Mouse (Mus musculus): ENCODE measurements around the gene Prtn3. TPM values are rescaled to one million over a fixed set of nuclear protein-coding genes. Genes with fewer than 3 reads are reported as not detected.

Gene Prtn3
- polyA plus RNA-seq, 1 experiment: 18.0 TPM

GRCm38 (mm10) chr10:79932736-79933135, 58.5 kb downstream of the Prtn3 start:
- TF ChIP-seq POLR2A (IDR thresholded peaks at IDR 0.05; ENCODE audit: borderline replicate concordance, extremely low read depth, insufficient read depth, insufficient read length, poor library complexity, severe bottlenecking) (no peak), CTCF (IDR thresholded peaks at IDR 0.05; ENCODE audit: borderline replicate concordance, extremely low read depth, insufficient read depth, insufficient read length) (no peak)
- DNase-seq (ENCODE audit: low read depth): peak; percentile 37

Other genes with a start within 250 kb of the Prtn3 start
- gene Shc2, start 236.6 kb upstream of the Prtn3 start, polyA plus RNA-seq (2012; rRNA removed): 48.1 and 54.9 TPM in 2 replicates
- 0.11 TPM in 1 of 2 replicates, not detected in the other for gene Odf3l2, start 228.7 kb upstream of the Prtn3 start, polyA plus RNA-seq (2012; rRNA removed)
- gene Madcam1, start 209.9 kb upstream of the Prtn3 start, polyA plus RNA-seq (2012; rRNA removed): 0.87 and 1.1 TPM in 2 replicates
- gene Tpgs1, start 205.1 kb upstream of the Prtn3 start, polyA plus RNA-seq (2012; rRNA removed): 68.2 and 69.2 TPM in 2 replicates
- 121 and 151 TPM in 2 replicates for gene Cdc34, start 192.3 kb upstream of the Prtn3 start, polyA plus RNA-seq (2012; rRNA removed)
- 1.4 and 1.9 TPM in 2 replicates for gene Gzmm, start 185.5 kb upstream of the Prtn3 start, polyA plus RNA-seq (2012; rRNA removed)
- gene Bsg, start 170.0 kb upstream of the Prtn3 start, polyA plus RNA-seq (2012; rRNA removed): 593 and 631 TPM in 2 replicates
- 8.3 and 16.1 TPM in 2 replicates for gene Hcn2, start 157.8 kb upstream of the Prtn3 start, polyA plus RNA-seq (2012; rRNA removed)
- gene Polrmt, start 127.9 kb upstream of the Prtn3 start, polyA plus RNA-seq (2012; rRNA removed): 63.0 and 81.6 TPM in 2 replicates
- 0.28 and 0.74 TPM in 2 replicates for gene Fgf22, start 119.4 kb upstream of the Prtn3 start, polyA plus RNA-seq (2012; rRNA removed)
- 157 and 182 TPM in 2 replicates for gene Rnf126, start 107.5 kb upstream of the Prtn3 start, polyA plus RNA-seq (2012; rRNA removed)
- 1.7 and 2.2 TPM in 2 replicates for gene Fstl3, start 97.2 kb upstream of the Prtn3 start, polyA plus RNA-seq (2012; rRNA removed)
- 0.05 and 0.14 TPM in 2 replicates for gene Prss57, start 83.5 kb upstream of the Prtn3 start, polyA plus RNA-seq (2012; rRNA removed)
- 157 and 219 TPM in 2 replicates for gene Palm, start 80.9 kb upstream of the Prtn3 start, polyA plus RNA-seq (2012; rRNA removed)
- 0.59 and 1.1 TPM in 2 replicates for gene Misp, start 53.5 kb upstream of the Prtn3 start, polyA plus RNA-seq (2012; rRNA removed)
- gene Ptbp1, start 20.0 kb upstream of the Prtn3 start, polyA plus RNA-seq (2012; rRNA removed): 183 and 194 TPM in 2 replicates
- gene Plppr3, start 158 bp downstream of the Prtn3 start, polyA plus RNA-seq (2012; rRNA removed): 805 and 1,208 TPM in 2 replicates
- 0.28 and 0.49 TPM in 2 replicates for gene Elane, start 11.8 kb downstream of the Prtn3 start, polyA plus RNA-seq (2012; rRNA removed)
- gene Cfd, start 16.4 kb downstream of the Prtn3 start, polyA plus RNA-seq (2012; rRNA removed): 0.60 and 0.81 TPM in 2 replicates
- 84.7 and 92.6 TPM in 2 replicates for gene Med16, start 34.4 kb downstream of the Prtn3 start, polyA plus RNA-seq (2012; rRNA removed)
- not detected in 2 replicates for gene Gm26602, start 36.4 kb downstream of the Prtn3 start, polyA plus RNA-seq (2012; rRNA removed)
- gene Kiss1r, start 42.5 kb downstream of the Prtn3 start, polyA plus RNA-seq (2012; rRNA removed): 4.1 and 4.4 TPM in 2 replicates
- gene R3hdm4, start 46.7 kb downstream of the Prtn3 start, polyA plus RNA-seq (2012; rRNA removed): 195 and 197 TPM in 2 replicates
- 5.2 and 7.0 TPM in 2 replicates for gene Arid3a, start 52.6 kb downstream of the Prtn3 start, polyA plus RNA-seq (2012; rRNA removed)
- 59.7 and 74.1 TPM in 2 replicates for gene Wdr18, start 85.7 kb downstream of the Prtn3 start, polyA plus RNA-seq (2012; rRNA removed)
- gene Grin3b, start 96.2 kb downstream of the Prtn3 start, polyA plus RNA-seq (2012; rRNA removed): 0.20 and 0.38 TPM in 2 replicates
- gene Tmem259, start 109.9 kb downstream of the Prtn3 start, polyA plus RNA-seq (2012; rRNA removed): 221 and 337 TPM in 2 replicates
- gene Cnn2, start 114.1 kb downstream of the Prtn3 start, polyA plus RNA-seq (2012; rRNA removed): 21.2 and 30.7 TPM in 2 replicates
- gene Abca7, start 122.0 kb downstream of the Prtn3 start, polyA plus RNA-seq (2012; rRNA removed): 12.2 and 12.7 TPM in 2 replicates
- gene Arhgap45, start 142.2 kb downstream of the Prtn3 start, polyA plus RNA-seq (2012; rRNA removed): 3.4 and 3.8 TPM in 2 replicates
- gene Polr2e, start 165.3 kb downstream of the Prtn3 start, polyA plus RNA-seq (2012; rRNA removed): 216 and 272 TPM in 2 replicates
- 376 and 484 TPM in 2 replicates for gene Gpx4, start 172.7 kb downstream of the Prtn3 start, polyA plus RNA-seq (2012; rRNA removed)
- gene Sbno2, start 231.1 kb downstream of the Prtn3 start, polyA plus RNA-seq (2012; rRNA removed): 30.2 and 31.1 TPM in 2 replicates
- 112 and 127 TPM in 2 replicates for gene Stk11, start 241.3 kb downstream of the Prtn3 start, polyA plus RNA-seq (2012; rRNA removed)

Data from brain, embryonic 14.5 days (tissue).